Mouse (Mus musculus) ES-E14 (cell line): ENCODE data around the gene Tnnt2.

ENCODE experiments used
- CHD2 ChIP-seq: IDR thresholded peaks from 2 replicates; pipeline ENCODE4 v1.6.1; 2014; ENCODE audit warnings: mild to moderate bottlenecking, low read depth, low read length, inconsistent platforms
- HCFC1 ChIP-seq: IDR thresholded peaks from 2 replicates; pipeline ENCODE4 v1.6.1; 2012; ENCODE audit warnings: low read length, inconsistent platforms, borderline replicate concordance; ENCODE audit not compliant: insufficient read depth
- MAFK ChIP-seq: IDR thresholded peaks from 2 replicates; pipeline ENCODE4 v1.6.1; 2014; ENCODE audit warnings: mild to moderate bottlenecking, low read depth, low read length, inconsistent platforms; ENCODE audit not compliant: insufficient read depth
- ZC3H11A ChIP-seq: IDR thresholded peaks from 2 replicates; pipeline ENCODE4 v1.6.1; 2012; ENCODE audit warnings: low read depth, mild to moderate bottlenecking, inconsistent platforms, low read length, borderline replicate concordance
- ZNF384 ChIP-seq: IDR thresholded peaks from 2 replicates; pipeline ENCODE4 v1.6.1; 2012; ENCODE audit warnings: low read depth, low read length, inconsistent platforms

DNA sequence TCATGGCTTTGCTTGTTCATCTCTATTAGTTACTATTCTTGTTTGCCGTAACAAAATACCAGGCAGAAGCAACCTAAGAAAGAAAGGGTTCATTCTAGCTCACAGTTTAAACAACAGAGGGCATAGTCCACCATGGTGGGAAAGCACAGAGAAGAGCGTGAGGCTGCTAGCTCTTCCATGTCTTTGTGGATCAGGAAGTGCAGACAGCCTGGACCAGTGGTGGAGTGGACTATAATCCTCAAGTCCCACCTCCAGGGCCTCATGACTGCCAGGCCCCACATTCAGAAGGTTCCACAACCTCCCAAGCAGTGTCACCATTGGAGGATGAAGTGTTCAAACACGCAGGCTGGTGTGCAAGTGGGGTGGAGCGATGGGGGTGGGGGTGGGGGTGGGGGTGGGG lies 17.0 kb downstream of the Tnnt2 start:
- TF ChIP-seq HCFC1: no peak
- no peak for TF ChIP-seq CHD2
- TF ChIP-seq MAFK: no peak
- TF ChIP-seq ZC3H11A: no peak
- TF ChIP-seq ZNF384: no peak
